Mouse (Mus musculus): Measurements from ENCODE around the gene Tomm6. TPM values are rescaled to one million over a fixed set of nuclear protein-coding genes. Genes with fewer than 3 reads are reported as not detected.
A peak's percentile ranks its signal among the peaks of the same experiment; 100 is the strongest.
"Not testable (repeated sequence)": the region's sequence is repeated elsewhere in the genome, so short reads cannot be mapped to it uniquely, and the experiment has no call there.

Gene Tomm6
- polyA plus RNA-seq, 1 experiment from 2014 or later = 386 TPM

DNA sequence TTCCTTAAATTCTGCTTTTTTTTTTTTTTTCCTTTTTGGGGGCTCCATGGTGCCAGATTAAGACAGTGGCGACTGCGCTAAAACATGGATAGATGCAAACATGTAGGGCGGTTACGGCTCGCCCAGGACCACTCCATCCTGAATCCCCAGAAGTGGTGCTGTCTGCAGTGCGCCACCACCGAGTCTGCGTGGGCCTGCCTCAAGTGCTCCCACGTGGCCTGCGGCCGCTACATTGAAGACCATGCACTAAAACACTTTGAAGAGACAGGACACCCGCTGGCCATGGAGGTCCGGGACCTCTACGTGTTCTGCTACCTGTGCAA lies 16.2 kb downstream of the Tomm6 start:
- H3K36me3 ChIP-seq = peaks cover 13% of the 10 kb centered on the region; the same call in 1 of the 2 replicates
- no peaks in the 10 kb centered on the region for H3K9me3 ChIP-seq
- peaks cover 14% of the 10 kb centered on the region for H3K4me1 ChIP-seq
- peaks cover 20% of the 10 kb centered on the region for H3K27me3 ChIP-seq
- peak overlapping the region; percentile 81 for H3K4me2 ChIP-seq
- no peak overlapping the region for H3K27ac ChIP-seq
- no peak for ATAC-seq (ENCODE audit: insufficient number of reproducible peaks, low FRiP score, low TSS enrichment, low read depth)
- WGBS = 14% methylated on average over 14 of the region's 14 CpGs
- H3K9ac ChIP-seq = no peak overlapping the region
- H3K4me3 ChIP-seq = peak overlapping the region; percentile 45

- 79% methylated on average over 4 of the region's 4 CpGs for WGBS
- no peak for ATAC-seq (ENCODE audit: insufficient number of reproducible peaks, low FRiP score, low TSS enrichment, low read depth)
Observed at GRCm38 (mm10) chr17:47669166-47669565, 19.0 kb downstream of the Tomm6 start.

DNA sequence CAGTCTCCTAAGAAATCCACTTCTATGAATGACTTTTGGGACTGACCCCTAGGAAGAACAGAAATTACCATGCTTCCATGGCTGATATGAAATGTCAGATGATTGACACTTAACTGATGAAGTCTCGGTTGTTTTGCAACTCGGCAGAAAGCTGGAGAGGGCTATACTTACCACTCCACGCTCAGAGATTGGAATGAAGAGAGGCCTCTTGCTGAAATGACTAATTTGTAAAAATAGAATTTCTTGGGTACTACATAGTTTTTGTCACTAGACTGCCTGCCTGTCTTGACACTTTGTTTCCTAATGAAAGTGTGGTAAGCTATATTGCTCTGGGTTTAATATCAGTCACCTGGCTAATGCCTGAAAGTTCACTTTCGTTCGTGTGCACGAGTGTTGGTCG lies 23.7 kb downstream of the Tomm6 start:
- Histone ChIP-seq H3K36me3 (no peaks in the 10 kb centered on the region), H3K4me3 (no peak overlapping the region), H3K27ac (no peak overlapping the region), H3K4me2 (no peak overlapping the region), H3K4me1 (no peaks in the 10 kb centered on the region), H3K27me3 (no peaks in the 10 kb centered on the region), H3K9me3 (no peaks in the 10 kb centered on the region), H3K9ac (no peak overlapping the region)
- WGBS = 84% methylated on average over 7 of the region's 7 CpGs
- no peak for ATAC-seq (ENCODE audit: insufficient number of reproducible peaks, low FRiP score, low TSS enrichment, low read depth)

More at GRCm38 (mm10) chr17:47669166-47669565, 19.0 kb downstream of the Tomm6 start:
- Histone ChIP-seq H3K4me3 (no peak overlapping the region), H3K4me2 (no peak overlapping the region), H3K27ac (no peak overlapping the region), H3K36me3 (0 out of 2 replicates have a peak, but pooled peaks cover 4% of the 10 kb centered on the region), H3K9me3 (no peaks in the 10 kb centered on the region), H3K9ac (no peak overlapping the region), H3K4me1 (peaks cover 14% of the 10 kb centered on the region), H3K27me3 (peaks cover 20% of the 10 kb centered on the region)

GRCm38 (mm10) chr17:47663009-47663713 lies 25.0 kb downstream of the Tomm6 start:
- ATAC-seq (ENCODE audit: insufficient number of reproducible peaks, low FRiP score, low TSS enrichment, low read depth) = no peak
- H3K9ac ChIP-seq = no peak overlapping the region
- no peaks in the 10 kb centered on the region for H3K4me1 ChIP-seq
- 70% methylated on average over 9 of the region's 9 CpGs for WGBS
- no peaks in the 10 kb centered on the region for H3K27me3 ChIP-seq
- H3K36me3 ChIP-seq = no peaks in the 10 kb centered on the region
- no peak overlapping the region for H3K27ac ChIP-seq
- H3K4me3 ChIP-seq = no peak overlapping the region
- no peak overlapping the region for H3K4me2 ChIP-seq
- H3K9me3 ChIP-seq = no peaks in the 10 kb centered on the region

GRCm38 (mm10) chr17:47658741-47659243 lies 29.4 kb downstream of the Tomm6 start:
- Histone ChIP-seq H3K36me3 (no peaks in the 10 kb centered on the region), H3K27ac (no peak overlapping the region), H3K9ac (no peak overlapping the region), H3K4me2 (no peak overlapping the region), H3K9me3 (no peaks in the 10 kb centered on the region), H3K4me1 (no peaks in the 10 kb centered on the region), H3K27me3 (no peaks in the 10 kb centered on the region), H3K4me3 (no peak overlapping the region)
- 86% methylated on average over 3 of the region's 3 CpGs for whole genome bisulfite sequencing
- no peak for ATAC-seq (ENCODE audit: insufficient number of reproducible peaks, low FRiP score, low TSS enrichment, low read depth)

- 81% methylated on average over 4 of the region's 4 CpGs for WGBS
- Histone ChIP-seq H3K4me3 (no peak overlapping the region), H3K4me1 (no peaks in the 10 kb centered on the region), H3K9ac (no peak overlapping the region), H3K9me3 (no peaks in the 10 kb centered on the region), H3K27me3 (no peaks in the 10 kb centered on the region), H3K4me2 (no peak overlapping the region), H3K36me3 (no peaks in the 10 kb centered on the region), H3K27ac (no peak overlapping the region)
- no peak for ATAC-seq (ENCODE audit: insufficient number of reproducible peaks, low FRiP score, low TSS enrichment, low read depth)
Observed at GRCm38 (mm10) chr17:47657901-47658300, 30.3 kb downstream of the Tomm6 start.

GRCm38 (mm10) chr17:47655697-47656096 lies 32.5 kb downstream of the Tomm6 start:
- ATAC-seq (ENCODE audit: insufficient number of reproducible peaks, low FRiP score, low TSS enrichment, low read depth) = no peak
- Histone ChIP-seq H3K27me3 (no peaks in the 10 kb centered on the region), H3K36me3 (no peaks in the 10 kb centered on the region), H3K4me1 (no peaks in the 10 kb centered on the region), H3K27ac (no peak overlapping the region), H3K4me3 (no peak overlapping the region), H3K9ac (no peak overlapping the region), H3K9me3 (no peaks in the 10 kb centered on the region), H3K4me2 (no peak overlapping the region)
- WGBS = 80% methylated on average over 5 of the region's 5 CpGs

- not testable (repeated sequence) for H3K9me3 ChIP-seq; H3K36me3 ChIP-seq; H3K27me3 ChIP-seq; H3K4me1 ChIP-seq; H3K4me2 ChIP-seq; H3K27ac ChIP-seq; H3K4me3 ChIP-seq; H3K9ac ChIP-seq; ATAC-seq (ENCODE audit: insufficient number of reproducible peaks, low FRiP score, low TSS enrichment, low read depth)
- 93% methylated on average over 8 of the region's 8 CpGs for WGBS
Observed at GRCm38 (mm10) chr17:47654346-47654745, 33.8 kb downstream of the Tomm6 start.

- no peak overlapping the region for H3K4me3 ChIP-seq
- ATAC-seq (ENCODE audit: insufficient number of reproducible peaks, low FRiP score, low TSS enrichment, low read depth) = no peak
- H3K27ac ChIP-seq = no peak overlapping the region
- H3K4me1 ChIP-seq = no peaks in the 10 kb centered on the region
- H3K9me3 ChIP-seq = no peaks in the 10 kb centered on the region
- 0 out of 2 replicates have a peak, but pooled peaks cover 4% of the 10 kb centered on the region for H3K36me3 ChIP-seq
- no peak overlapping the region for H3K4me2 ChIP-seq
- 80% methylated on average over 2 of the region's 2 CpGs for whole genome bisulfite sequencing
- no peak overlapping the region for H3K9ac ChIP-seq
- no peaks in the 10 kb centered on the region for H3K27me3 ChIP-seq
Observed at GRCm38 (mm10) chr17:47651953-47652352, 36.2 kb downstream of the Tomm6 start.

GRCm38 (mm10) chr17:47648966-47649365 lies 39.2 kb downstream of the Tomm6 start:
- H3K27me3 ChIP-seq = no peaks in the 10 kb centered on the region
- H3K4me2 ChIP-seq = no peak overlapping the region
- H3K9ac ChIP-seq = no peak overlapping the region
- H3K4me3 ChIP-seq = no peak overlapping the region
- no peaks in the 10 kb centered on the region for H3K4me1 ChIP-seq
- ATAC-seq (ENCODE audit: insufficient number of reproducible peaks, low FRiP score, low TSS enrichment, low read depth) = no peak
- H3K27ac ChIP-seq = no peak overlapping the region
- 69% methylated on average over 4 of the region's 4 CpGs for WGBS
- H3K9me3 ChIP-seq = no peaks in the 10 kb centered on the region
- 0 out of 2 replicates have a peak, but pooled peaks cover 4% of the 10 kb centered on the region for H3K36me3 ChIP-seq

GRCm38 (mm10) chr17:47646683-47647082 lies 41.5 kb downstream of the Tomm6 start:
- H3K27ac ChIP-seq = no peak overlapping the region
- H3K4me3 ChIP-seq = no peak overlapping the region
- H3K4me2 ChIP-seq = no peak overlapping the region
- 93% methylated on average over 1 of the region's 1 CpGs for WGBS
- H3K9ac ChIP-seq = no peak overlapping the region
- ATAC-seq (ENCODE audit: insufficient number of reproducible peaks, low FRiP score, low TSS enrichment, low read depth) = no peak
- H3K36me3 ChIP-seq = 0 out of 2 replicates have a peak, but pooled peaks cover 4% of the 10 kb centered on the region
- no peaks in the 10 kb centered on the region for H3K4me1 ChIP-seq
- no peaks in the 10 kb centered on the region for H3K9me3 ChIP-seq
- no peaks in the 10 kb centered on the region for H3K27me3 ChIP-seq

DNA sequence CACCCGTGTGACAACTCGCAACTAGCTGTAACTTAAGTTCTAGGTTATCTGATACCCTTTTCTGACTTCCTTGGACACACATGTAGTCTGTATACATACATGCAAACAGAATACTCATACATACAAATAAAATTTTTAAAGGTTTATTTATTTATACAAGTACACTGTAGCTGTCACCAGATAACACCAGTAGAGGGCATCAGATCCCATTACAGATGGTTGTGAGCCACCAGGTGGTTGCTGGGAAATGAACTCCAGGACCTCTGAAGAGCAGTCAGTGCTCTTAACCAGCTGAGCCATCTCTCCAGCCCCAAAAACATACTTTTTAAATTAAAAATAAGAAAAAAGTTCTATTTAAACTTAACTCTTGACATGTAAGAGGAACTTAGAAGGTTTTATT lies 45.2 kb downstream of the Tomm6 start:
- no peak for ATAC-seq (ENCODE audit: insufficient number of reproducible peaks, low FRiP score, low TSS enrichment, low read depth)
- no peaks in the 10 kb centered on the region for H3K9me3 ChIP-seq
- H3K36me3 ChIP-seq = no peaks in the 10 kb centered on the region
- H3K4me3 ChIP-seq = no peak overlapping the region
- no peak overlapping the region for H3K27ac ChIP-seq
- no peaks in the 10 kb centered on the region for H3K27me3 ChIP-seq
- H3K9ac ChIP-seq = no peak overlapping the region
- WGBS = 77% methylated on average over 2 of the region's 2 CpGs
- no peak overlapping the region for H3K4me2 ChIP-seq
- no peaks in the 10 kb centered on the region for H3K4me1 ChIP-seq

All from limb, embryonic 15.5 days (tissue).